Mouse (Mus musculus): ENCODE measurements around the gene Hivep1.

The Hivep1 gene

DNA sequence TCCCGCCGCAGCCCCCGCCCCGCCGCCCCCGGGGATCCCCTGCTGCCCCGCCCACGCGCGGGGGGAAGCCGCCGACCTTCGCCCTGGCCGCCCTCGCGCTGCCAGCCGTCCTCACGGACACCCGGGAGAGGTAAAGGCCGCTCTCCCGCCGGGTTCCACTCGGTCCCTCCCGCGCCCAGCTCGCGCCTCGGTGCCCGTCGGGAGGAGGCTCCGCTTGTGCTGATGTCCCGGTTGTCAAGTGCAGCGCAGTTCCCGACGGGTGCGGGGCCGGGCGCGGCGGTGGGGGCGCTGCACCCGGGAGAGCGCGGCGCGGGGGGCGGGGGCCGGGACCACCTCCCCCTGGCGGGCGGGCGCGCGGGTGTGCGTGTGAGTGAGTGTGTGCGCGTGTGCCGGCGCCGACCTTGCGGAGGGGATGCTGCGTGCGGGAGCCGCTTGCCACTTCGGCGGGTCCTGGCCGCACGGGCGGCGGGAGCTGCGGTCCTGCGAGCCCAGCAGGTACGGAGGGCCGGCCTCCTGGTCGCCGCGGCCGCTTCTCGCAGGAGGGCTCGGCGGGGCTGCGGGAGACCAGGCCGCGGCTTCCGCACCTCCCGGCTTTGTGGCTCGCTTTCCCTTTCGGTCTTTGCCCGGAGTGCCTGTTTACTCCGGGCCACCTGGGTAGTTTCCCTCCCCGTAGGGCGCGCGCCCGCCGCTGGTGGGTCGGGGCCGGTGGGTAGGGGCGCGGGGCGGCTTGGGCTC lies at the start of gene Hivep1:
Gene Hivep1 (plus strand): TSS at position 61 of the 735 bp plus-strand sequence.
- peak in 1 of 2 experiments; percentile 44 for DNase-seq (ENCODE audit: low spot score in 2 of 2)

DNA sequence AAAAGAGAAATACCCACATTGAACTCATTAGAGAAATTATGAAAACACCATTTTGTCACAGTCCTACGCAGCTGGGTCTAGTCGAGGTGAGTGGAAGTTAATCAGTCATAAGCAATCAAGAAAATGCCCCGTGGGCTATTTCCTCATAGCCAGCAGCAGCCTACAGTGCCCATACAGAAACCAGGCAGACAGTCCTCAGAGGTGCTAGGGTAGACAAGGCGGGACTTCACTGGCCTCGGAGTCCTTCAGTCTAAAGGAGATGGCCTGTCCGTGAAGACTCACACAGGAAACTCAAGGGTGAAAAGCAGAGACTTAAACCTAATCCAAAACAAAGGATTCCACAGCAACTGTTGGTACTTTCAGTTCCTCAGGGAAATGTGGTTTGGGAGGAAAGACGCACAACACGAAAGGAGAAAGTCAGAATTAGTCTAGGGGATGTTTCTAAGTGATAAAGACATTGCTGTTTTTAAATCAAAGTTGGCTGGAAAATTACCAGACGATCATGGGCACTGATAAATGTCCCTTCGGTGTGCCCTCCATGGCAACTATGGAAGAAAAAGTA lies 36.3 kb upstream of the Hivep1 start:
- DNase-seq (ENCODE audit: low spot score in 2 of 2): no peak

DNA sequence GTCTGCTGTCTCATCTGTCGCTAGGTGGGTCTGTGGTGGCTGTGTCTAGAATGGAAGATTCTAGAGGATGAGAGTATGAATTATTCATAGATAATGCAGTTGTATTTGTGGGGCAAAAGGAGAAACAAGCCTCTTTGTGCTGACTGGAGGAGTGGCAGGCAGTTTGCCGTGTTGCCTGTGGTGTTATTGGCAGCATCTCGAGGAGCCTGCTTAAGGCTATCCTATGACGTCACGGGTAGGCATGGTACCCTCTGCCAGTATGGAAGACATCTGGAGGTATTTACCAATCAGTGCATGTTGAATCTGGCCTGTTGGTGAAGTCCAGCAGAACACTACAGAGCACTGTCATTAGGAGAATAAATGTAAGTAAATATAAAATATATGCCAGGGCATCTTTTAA lies 35.6 kb upstream of the Hivep1 start:
- no peak for DNase-seq (ENCODE audit: low spot score in 2 of 2)

DNA sequence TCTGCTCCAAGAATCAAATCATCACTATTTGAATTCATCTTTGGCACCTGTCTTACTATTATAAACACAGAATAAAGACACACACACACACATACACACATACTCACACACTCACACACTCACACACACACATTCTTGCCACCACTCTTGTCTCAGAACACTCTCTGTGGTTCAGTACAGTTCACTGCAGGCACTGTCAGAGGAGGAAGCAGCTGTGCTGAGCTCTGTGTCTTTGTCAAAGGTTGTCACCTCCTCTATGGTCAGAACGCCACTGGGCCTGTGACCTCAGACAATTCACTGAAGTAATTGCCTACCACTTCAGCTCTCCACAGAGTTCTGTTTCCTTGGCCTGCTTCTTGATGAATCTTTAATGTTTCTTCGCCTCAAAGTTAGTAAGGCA lies 33.5 kb upstream of the Hivep1 start:
- DNase-seq (ENCODE audit: low spot score in 2 of 2): peak; percentile 7 to 25

DNA sequence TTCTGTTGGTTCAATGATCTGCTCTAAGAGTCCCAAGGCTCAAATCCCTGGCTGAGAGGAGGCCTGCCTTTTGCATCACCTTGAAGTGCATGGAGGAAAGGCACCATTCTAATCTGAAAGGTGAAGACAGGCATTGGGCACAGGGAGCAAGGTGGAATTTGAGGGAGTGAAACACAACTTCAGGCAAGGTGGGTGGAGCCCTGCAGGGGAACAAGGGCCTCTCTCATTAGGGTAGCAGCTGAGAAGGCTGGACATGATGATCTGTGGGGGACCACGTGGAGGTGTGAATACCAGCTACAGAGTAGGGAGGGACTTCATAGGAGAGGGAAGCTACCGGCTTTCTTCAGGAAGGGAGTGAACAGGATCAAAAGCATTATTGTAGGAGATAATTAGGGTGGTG lies 10.6 kb upstream of the Hivep1 start:
- no peak for DNase-seq (ENCODE audit: low spot score in 2 of 2)

DNA sequence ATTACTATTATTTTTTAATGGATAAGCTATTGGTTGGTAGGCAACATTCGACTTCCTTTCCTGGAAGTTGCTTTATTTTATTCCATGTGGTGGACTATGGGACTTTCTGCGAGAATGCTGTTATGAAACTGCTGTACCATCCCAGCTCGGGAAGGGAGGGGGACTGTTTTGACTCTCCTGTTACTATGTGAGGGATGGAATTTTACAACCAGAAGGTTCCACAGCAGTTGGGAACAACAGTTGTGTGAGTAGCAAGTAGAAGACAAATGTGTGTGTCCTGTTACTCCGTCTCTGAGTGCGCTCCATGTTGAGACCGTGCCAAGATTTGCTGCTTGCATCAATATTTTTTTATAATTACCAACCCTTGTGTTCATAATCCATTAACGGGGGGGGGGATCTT lies 8.4 kb upstream of the Hivep1 start:
- DNase-seq (ENCODE audit: low spot score in 2 of 2): no peak

DNA sequence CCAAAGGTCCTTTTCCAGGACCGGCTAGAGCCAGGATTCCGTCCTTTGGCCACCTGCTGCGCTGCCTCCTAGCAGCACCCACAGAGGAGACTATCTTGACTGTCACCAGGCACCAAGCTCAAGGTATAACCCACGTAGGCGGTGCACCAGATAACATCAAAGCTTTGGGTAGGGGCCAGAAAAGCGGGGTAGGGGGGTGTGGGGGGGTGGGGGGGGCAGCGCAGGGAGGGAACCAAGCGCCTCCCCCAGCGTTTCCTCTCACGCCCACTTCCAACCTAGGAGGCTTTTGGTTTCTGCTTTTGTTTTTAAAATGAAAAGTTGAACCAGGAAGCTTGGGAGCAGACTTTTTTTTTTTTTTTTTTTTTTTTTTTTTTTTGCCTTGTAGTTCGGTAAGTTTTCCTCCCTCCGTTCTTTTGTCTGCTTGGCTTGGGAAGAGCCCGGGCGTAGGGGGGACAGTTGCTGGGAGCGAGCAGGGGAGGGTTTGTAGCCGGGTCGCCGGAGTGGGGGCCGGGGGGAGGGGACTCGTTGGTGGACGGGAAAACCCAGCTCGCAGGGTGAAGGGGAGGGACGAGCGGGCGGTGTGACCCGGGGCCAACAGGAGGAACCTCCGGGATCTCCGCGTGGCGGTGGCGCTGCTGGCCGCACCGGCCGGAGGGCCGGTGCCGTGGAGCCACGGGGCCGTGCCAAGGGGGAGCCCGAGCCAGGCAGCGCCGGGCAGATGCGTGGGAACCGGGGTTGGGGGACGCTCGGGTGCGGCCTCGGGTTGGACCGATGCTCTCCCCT lies 2.6 kb upstream of the Hivep1 start:
- DNase-seq (ENCODE audit: low spot score in 2 of 2): peak; percentile 60 to 67

DNA sequence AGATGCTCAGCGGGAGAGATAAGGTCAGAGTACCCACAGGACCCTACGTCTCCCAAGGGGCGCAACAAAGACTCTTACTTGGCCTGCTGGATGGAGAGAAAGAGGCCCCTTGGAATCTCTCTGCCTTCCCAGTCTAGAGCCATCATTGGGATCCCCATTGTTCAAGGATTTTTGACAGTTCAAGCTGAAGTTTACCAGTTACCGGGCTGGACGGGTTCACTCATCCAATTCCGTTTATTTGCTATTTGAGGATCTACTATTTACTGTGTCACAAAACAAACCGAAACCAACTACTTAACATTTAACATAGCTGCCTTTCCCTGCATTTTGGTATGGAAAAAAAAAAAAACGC lies 2.1 kb upstream of the Hivep1 start:
- no peak for DNase-seq (ENCODE audit: low spot score in 2 of 2)

DNA sequence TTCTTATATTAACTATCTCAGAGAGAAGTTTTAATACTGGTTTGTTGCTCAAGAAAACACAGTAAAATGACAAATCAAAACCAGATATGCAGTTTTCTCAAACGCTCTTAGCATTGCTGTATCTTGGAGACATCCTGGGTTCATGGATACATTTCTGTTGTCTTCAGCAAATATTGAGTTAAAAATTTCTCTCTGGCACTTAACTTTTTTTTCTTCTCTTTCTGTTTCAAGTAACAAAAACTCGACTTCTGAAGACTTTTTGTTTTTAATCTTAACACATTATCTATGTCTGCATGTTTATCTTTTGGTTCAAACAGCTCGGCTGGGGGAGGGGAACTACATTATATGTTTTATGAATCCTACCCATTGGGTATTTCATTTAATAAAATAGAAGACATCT lies 1.7 kb upstream of the Hivep1 start:
- DNase-seq (ENCODE audit: low spot score in 2 of 2): no peak

DNA sequence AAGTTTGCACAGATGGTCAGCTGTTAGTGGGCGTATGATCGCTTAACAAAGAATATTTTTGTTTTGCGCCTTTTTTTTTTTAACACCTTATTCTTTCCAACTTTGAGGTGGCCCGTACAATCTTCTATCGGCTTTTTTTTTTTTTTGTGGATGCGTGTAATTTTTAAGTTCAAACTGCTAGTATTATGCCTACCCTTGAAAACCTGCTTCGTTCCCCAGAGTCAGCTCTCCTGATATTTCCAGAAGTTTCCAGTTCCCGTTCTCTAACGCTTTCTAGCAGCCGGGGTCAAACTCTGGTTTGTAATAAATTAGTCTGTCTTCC lies 980 bp upstream of the Hivep1 start:
- no peak for DNase-seq (ENCODE audit: low spot score in 2 of 2)

DNA sequence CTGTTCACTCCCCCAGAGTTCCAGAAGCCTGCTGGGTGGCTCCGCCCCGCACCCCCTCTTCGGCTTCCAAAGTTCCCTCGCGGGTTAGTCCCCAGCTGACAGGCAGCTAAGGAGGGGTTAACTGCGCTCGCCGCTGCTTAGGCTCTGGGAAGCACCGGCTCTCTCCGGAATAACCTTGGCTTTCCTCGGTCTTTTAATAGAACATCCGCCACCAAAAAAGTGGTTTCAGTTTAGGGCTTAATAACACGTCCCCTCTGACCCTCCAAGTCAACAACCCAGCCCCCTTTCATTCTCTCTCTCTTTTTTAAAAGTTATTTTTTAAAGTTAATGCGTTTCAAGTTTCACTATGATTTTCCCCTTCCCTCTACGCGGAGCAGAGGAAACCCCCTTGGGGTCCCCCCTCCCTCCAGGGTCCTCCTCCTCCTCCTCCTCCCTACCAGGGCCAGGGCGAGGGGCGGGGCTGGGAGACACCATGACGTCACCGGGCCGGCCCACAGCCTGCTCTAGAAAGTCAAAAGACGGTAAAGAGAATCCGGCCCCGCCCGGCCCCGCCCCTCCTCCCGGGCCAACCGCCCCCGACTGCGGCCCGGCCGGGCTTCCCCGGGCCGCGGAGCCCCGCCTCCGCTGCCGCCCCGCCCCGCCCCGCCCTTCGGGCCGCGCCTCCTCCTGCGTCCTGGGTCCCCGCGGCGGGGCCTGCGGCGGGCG lies 467 bp upstream of the Hivep1 start:
- DNase-seq (ENCODE audit: low spot score in 2 of 2): peak; percentile 97 to 98

DNA sequence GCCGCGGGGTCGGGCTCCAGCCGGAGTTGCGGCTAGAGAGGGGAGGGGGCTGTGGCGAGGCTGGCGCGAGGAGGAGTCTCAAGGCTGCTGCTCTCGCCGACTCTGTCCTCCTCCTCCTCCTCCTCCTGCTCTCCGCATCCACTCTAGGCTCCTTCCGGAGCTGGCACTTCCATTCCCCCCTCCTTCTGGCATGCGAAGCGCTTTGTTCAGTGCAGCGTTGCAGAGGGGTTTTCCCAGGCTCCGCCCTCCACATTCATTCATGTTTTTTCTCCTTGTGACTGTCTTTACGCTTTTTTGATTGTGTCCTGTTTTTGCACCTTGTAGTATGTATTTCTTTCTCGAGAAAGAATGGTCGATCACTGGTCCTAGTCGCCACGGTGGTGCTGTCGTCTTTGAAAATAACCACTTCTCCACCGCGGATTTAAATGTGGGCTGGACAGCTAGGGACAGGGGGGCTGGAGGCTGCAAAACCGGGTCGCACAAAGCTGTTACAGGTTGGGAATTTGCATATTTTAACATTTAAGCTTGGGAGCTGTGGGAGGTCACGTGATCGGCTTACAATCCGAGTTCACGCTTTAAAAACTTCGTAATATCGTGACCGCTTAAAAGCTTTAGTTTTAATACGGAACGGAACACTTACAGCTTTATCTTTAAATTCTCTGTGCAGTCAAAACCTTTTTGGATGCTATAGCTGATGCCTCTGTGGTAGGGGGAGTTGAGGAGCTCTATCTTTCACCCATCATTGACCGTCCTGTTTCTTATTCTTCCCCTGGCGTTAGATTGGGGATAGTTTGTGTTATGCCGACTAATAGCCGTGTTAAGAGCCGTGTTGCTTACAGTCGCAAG lies 1.1 kb downstream of the Hivep1 start:
- DNase-seq (ENCODE audit: low spot score in 2 of 2): peak; percentile 77 to 84

DNA sequence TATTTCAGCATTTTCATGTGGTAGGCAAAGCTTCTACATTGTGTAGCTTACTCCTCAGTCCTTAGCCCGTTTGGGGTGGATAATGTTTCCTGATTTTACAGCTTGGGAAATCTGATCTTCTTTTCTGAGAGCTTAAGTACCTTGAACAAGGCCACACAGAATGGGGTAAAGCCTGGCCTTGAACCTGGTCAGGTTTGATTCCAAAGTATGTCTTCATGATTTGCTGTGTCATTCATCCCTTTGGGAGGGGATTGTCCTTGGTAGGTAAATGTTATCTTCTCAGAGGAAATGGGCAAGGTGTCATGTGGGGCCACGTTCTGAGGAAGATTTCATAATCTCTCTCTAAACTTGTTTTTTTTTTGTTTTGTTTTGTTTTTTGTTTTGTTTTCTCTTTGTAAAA lies 1.8 kb downstream of the Hivep1 start:
- DNase-seq (ENCODE audit: low spot score in 2 of 2): no peak

DNA sequence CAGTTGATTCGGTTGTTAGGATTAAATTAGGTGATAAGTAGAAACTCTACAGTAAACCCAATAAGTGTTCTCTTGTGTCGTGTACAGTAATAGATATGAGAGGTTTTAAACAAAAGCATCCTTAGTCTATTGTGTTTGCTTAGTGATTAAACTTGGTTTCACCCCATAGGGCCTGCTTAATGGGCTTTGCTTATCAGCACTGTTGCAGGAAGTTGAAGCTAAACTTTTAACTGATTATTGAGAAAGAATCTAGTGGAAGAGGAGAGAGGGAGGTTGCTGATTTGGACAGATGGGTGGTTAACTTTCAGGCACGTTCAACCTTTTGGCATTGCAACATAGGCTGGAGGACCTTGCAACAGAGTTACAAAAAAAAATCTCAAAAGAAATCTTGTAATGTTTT lies 2.3 kb downstream of the Hivep1 start:
- DNase-seq (ENCODE audit: low spot score in 2 of 2): no peak

DNA sequence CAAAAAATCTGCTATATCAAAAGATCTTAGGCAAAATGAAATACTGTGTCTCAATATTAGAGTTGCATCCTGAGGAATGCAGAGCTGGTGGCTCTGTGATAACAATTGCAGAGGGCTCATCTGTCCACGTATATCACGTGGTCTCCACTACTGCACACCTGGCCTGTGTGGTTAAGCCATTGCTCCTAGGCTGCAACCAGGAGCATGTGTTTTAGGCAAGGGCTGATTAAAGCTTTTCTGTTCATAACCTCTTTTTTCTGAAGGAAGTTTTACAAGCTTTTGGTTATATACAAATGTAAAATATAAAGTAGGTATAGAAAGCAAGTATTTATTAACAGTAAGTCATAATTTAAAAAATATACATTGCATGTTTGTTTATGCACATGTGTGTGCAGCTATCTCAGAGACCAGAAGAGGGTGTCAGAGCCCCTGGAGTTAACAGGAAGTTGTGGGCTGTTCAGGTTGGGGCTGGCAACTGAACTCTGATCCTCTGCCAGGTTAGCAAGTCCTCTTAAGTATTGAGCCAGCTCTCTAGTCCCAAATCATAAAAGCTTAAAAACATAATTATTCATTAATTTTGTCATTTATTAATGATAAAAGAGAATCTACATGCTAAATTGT lies 5.0 kb downstream of the Hivep1 start:
- no peak for DNase-seq (ENCODE audit: low spot score in 2 of 2)

DNA sequence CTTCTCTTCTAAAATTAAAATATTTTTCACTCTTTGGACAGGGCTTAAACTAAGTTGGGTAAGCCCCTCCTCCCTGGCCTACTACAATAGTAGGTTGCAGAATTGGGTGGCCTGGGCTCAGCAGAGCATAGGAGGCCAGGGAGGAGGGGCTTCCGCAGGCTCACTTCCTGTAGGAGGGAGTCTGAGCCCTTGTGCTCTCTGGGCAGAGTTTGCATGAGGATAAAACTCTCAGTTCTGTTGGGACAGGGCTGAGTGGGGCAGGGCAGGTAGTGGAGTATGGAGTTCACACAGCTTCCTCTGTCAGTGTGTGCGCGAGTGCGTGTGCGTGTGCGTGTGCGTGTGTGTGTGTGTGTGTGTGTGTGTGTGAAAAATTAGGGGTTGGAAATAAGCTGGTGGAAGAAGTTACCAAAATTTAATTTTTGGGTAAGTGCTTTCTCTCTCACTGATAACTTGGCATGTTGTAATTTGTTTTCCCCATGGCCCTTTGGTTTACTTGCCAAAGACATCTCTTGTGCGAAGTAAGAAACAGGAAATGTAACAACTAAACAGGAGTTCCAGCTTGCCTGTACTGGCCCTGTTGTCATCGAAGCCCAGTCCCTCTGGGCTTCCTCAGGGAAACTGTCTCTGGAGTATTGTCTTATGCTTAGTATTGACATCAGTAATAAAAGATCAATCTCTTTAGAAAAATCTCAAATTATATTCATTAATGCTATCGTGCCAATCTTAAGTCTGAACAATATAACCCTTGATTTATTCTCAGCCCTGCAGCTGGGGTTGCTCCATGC lies 9.2 kb downstream of the Hivep1 start:
- DNase-seq (ENCODE audit: low spot score in 2 of 2): peak; percentile 69 to 73

DNA sequence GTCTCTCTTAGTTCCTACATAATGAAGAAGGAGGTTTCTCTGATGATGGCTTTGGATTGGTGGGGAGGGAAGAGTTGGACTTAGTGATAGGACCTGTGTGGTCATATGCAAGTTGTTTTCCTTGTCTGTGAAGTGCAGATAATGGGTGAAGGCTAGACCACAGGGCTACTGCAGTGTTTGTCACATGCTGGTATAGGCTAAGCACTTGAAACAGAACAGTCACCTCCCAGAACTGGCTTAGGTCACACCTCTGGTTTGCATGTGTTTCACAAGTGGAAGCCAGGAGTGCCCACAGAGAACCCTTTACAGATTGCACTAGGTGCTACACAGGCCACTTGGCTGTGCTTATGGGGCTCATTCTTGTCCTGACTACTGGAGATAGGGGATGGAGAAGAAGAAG lies 12.4 kb downstream of the Hivep1 start:
- DNase-seq (ENCODE audit: low spot score in 2 of 2): no peak

DNA sequence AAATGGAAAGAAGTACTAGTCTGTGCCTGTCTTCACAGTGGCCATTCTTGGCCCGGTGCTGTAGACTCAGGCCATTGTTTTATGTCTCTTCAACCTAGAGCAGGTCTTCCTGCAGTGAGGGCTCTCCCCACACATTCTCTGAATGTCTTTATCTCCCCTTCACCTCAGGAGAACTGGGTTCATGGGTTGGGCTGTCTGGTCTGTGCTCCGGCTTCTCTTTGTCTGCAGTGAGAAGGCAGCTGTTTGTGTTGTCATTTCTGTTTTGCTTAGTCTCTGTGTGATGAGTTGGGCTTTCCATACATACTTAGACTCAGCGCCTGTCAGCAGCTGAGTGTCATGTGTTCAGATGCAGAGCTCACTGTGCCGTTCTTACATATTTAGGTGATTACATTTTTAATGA lies 18.4 kb downstream of the Hivep1 start:
- no peak for DNase-seq (ENCODE audit: low spot score in 2 of 2)

DNA sequence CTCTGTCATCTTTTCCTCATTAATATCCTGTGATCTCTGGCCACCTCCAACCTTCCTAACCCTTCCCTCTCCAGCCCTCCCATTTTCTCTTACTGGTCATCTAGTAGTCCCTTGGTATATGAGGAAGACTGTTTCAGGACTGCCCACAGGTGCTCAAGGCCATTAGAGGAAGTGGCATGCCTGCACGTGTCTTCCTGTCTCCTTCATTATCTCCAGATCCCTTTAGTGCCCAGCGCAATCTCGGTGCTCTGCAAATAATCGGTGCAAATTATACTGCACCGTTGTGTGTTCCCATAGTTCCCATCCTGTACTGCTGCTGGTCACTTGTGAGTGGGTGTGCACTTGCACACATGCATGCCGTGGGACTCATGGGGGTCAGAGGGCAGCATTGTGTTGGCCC lies 19.2 kb downstream of the Hivep1 start:
- no peak for DNase-seq (ENCODE audit: low spot score in 2 of 2)

DNA sequence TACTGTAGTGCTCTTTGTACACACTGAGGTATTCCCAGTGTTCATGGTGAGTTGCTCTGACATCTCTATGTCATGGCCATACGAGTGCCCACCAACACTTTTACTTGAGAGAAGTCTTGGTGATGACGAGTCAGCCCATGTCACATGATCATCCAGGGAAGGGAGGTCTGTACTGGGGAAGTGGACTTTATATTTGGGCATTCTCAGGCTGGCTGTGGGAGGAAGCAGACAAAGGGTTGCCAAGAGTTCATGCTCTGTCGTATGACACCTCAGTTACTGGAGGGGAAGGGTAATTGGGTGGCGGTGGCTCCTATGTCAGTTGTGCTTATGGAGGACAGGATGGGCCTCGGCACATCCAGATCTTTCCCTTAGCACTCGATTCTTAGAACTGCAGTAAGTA lies 21.5 kb downstream of the Hivep1 start:
- DNase-seq (ENCODE audit: low spot score in 2 of 2): no peak

All from spleen, postnatal 36 days (tissue).